Mouse (Mus musculus) left cerebral cortex, postnatal 10 days (tissue): ENCODE data around the gene Pygo2. TPM values are rescaled to one million over a fixed set of nuclear protein-coding genes. Genes with fewer than 3 reads are reported as not detected.

Experiments
- total RNA-seq, 2 experiments: library from RNA; stranded (reverse); gene quantifications; 2 replicates each; pipeline ENCODE4 v1.2.3; 2021

The Pygo2 gene
- total RNA-seq, 2 experiments from 2014 or later, result 46.0 to 50.6 TPM

Other genes starting within 250 kb of the Pygo2 start
- 10 to 100 TPM; 59.6 to 66.2 TPM for gene Fam189b, start 247.1 kb upstream of the Pygo2 start, total RNA-seq
- gene Gba, start 227.3 kb upstream of the Pygo2 start, total RNA-seq, result 10 to 100 TPM; 66.2 to 68.0 TPM
- gene Thbs3, start 215.0 kb upstream of the Pygo2 start, total RNA-seq, result 10 to 100 TPM; 27.8 to 31.4 TPM
- 100 to 1,000 TPM in 1 of 2 experiments, 10 to 100 TPM in 1; 98.6 to 102 TPM for gene Mtx1, start 203.1 kb upstream of the Pygo2 start, total RNA-seq
- gene Muc1, start 201.2 kb upstream of the Pygo2 start, total RNA-seq, result 1 to 10 TPM in 1 of 2 experiments, under 1 TPM in 1; 0.58 to 1.8 TPM
- gene Krtcap2, start 184.2 kb upstream of the Pygo2 start, total RNA-seq, result 10 to 100 TPM; 72.1 to 92.1 TPM
- gene Trim46, start 183.9 kb upstream of the Pygo2 start, total RNA-seq, result 100 to 1,000 TPM; 112 to 118 TPM
- 10 to 100 TPM; 47.1 to 51.1 TPM for gene Dpm3, start 170.9 kb upstream of the Pygo2 start, total RNA-seq
- 10 to 100 TPM; 17.9 to 22.3 TPM for gene Slc50a1, start 159.6 kb upstream of the Pygo2 start, total RNA-seq
- gene Efna1, start 149.1 kb upstream of the Pygo2 start, total RNA-seq, result 1 to 10 TPM; 3.3 to 4.4 TPM
- gene Efna3, start 107.2 kb upstream of the Pygo2 start, total RNA-seq, result 10 to 100 TPM; 47.7 to 56.7 TPM
- 1 to 10 TPM in 1 of 2 experiments, under 1 TPM in 1; 0.34 to 1.1 TPM for gene Efna4, start 92.2 kb upstream of the Pygo2 start, total RNA-seq
- gene Adam15, start 80.2 kb upstream of the Pygo2 start, total RNA-seq, result 10 to 100 TPM; 93.0 to 96.9 TPM
- gene Dcst2, start 68.2 kb upstream of the Pygo2 start, total RNA-seq, result under 1 TPM; 0.39 to 0.41 TPM
- gene Dcst1, start 65.0 kb upstream of the Pygo2 start, total RNA-seq, result not detected
- 1 to 10 TPM; 6.9 TPM for gene Zbtb7b, start 35.4 kb upstream of the Pygo2 start, total RNA-seq
- not detected for gene Lenep, start 27.4 kb upstream of the Pygo2 start, total RNA-seq
- gene Flad1, start 18.3 kb upstream of the Pygo2 start, total RNA-seq, result 10 to 100 TPM; 31.9 to 32.7 TPM
- 1 to 10 TPM; 7.4 to 8.0 TPM for gene Cks1b, start 11.8 kb upstream of the Pygo2 start, total RNA-seq
- gene Shc1, start 11.8 kb upstream of the Pygo2 start, total RNA-seq, result 10 to 100 TPM; 12.2 to 13.8 TPM
- gene Pbxip1, start 6.5 kb downstream of the Pygo2 start, total RNA-seq, result 10 to 100 TPM; 32.8 to 33.8 TPM
- gene Pmvk, start 24.3 kb downstream of the Pygo2 start, total RNA-seq, result 10 to 100 TPM; 43.4 to 45.9 TPM
- gene Kcnn3, start 90.0 kb downstream of the Pygo2 start, total RNA-seq, result 10 to 100 TPM; 22.9 to 23.7 TPM